Mouse (Mus musculus) neural tube, embryonic 12.5 days (tissue): ENCODE measurements around the gene Macrod1. TPM values are rescaled to one million over a fixed set of nuclear protein-coding genes. Genes with fewer than 3 reads are reported as not detected.

Experiments used
- ATAC-seq: fragments of 200-750 bp; cut with Nextera tagmentation; 2 replicates; pipeline ENCODE4 v1.8.0; 2017; ENCODE audit warnings: low read depth, mild to moderate bottlenecking, moderate TSS enrichment, moderate library complexity; ENCODE audit not compliant: low FRiP score
- H3K27ac ChIP-seq: fragments of 300-500 bp; sonication (generic); 2 replicates; pipeline ENCODE4 v1.5.1; 2016
- H3K27me3 ChIP-seq: fragments of 300-500 bp; sonication (generic); replicated peaks from 2 replicates; pipeline ENCODE4 v1.6.1; 2016; ENCODE audit warnings: mild to moderate bottlenecking
- H3K36me3 ChIP-seq: fragments of 300-500 bp; sonication (generic); 2 replicates; pipeline ENCODE4 v1.6.1; 2016; ENCODE audit warnings: mild to moderate bottlenecking
- H3K4me1 ChIP-seq: fragments of 300-500 bp; sonication (generic); 2 replicates; pipeline ENCODE4 v1.6.1; 2016
- H3K4me2 ChIP-seq: fragments of 300-500 bp; sonication (generic); replicated peaks from 2 replicates; pipeline ENCODE4 v1.6.1; 2016; ENCODE audit warnings: mild to moderate bottlenecking
- H3K4me3 ChIP-seq: fragments of 300-500 bp; sonication (generic); 2 replicates; pipeline ENCODE4 v1.5.1; 2016
- H3K9ac ChIP-seq: fragments of 300-500 bp; sonication (generic); 2 replicates; pipeline ENCODE4 v1.6.1; 2016; ENCODE audit warnings: mild to moderate bottlenecking
- H3K9me3 ChIP-seq: fragments of 300-500 bp; sonication (generic); 2 replicates; pipeline ENCODE4 v1.6.1; 2016; ENCODE audit warnings: mild to moderate bottlenecking
- WGBS: fragments of 180-500 bp; shearing (Covaris S2); methylation state at CpG from one replicate; pipeline ENCODE4 v1.1.7; 2016; 5-methylcytosine and 5-hydroxymethylcytosine counted together
- polyA plus RNA-seq: library from polyadenylated mRNA; unstranded; fragments of >200 nt; fragmentation: Nextera tagmentation; extraction: Ambion mirVana; gene quantifications from 2 replicates; pipeline ENCODE4 v1.2.1, GENCODE M21; 2016

The Macrod1 gene
- polyA plus RNA-seq, 1 experiment from 2014 or later, result 3.4 TPM

DNA sequence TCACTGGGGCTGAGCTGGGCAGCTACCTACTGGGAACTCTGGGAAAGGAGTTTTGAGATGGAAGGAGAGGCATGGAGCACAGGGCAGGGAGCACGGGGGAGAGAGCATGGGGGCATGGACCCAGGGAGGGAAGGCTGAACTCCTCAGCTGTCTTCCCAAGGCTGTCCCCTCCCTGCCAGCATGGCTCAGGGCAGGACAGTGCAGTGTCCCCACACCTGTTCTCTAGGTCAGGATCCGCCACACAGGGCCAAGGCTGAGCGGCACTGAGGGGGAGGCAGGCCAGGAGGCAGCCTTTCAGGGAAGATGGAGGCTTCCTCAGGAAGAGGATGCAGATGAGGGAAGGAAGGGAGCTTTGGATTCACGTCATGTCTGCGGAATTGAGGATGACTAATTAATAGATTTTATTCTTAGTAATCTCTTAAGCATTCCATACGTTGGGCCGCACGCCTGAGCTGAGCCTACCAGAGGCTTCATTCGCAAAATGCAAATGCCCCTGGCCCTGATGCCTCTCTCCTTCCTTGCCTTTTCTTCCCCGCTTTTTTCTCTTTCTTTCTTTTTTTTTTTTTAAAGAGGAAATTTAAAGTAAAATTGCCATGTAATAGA is 34.9 kb downstream of the Macrod1 start:
- Histone ChIP-seq H3K9ac (no peak overlapping the region), H3K4me2 (no peak overlapping the region), H3K36me3 (no peaks in the 10 kb centered on the region), H3K4me3 (no peak overlapping the region), H3K27ac (no peak overlapping the region; the same call in 1 of the 2 replicates), H3K4me1 (peaks cover 61% of the 10 kb centered on the region), H3K9me3 (no peaks in the 10 kb centered on the region), H3K27me3 (peaks cover 42% of the 10 kb centered on the region)
- ATAC-seq, result no peak
- WGBS, result 60% methylated on average over 10 of the region's 10 CpGs

DNA sequence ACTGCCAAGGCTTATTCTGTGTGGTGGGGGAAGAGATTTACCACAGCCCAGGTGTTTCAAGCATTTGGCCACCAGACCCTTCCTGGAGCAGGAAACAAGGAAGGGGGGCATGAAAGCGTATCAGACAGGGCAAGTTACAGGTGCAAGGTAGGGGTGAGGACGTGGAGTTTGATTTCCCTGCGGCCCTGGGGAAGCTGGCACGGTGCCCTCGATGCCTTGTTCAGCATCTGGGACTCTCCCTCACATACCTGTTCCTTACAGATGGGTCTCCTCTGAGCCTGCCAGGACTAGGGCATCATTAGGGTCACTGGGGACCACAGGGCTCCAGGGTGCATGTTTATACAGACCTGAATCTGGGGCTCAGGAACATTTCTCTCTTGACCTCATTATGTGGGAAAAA is 36.1 kb downstream of the Macrod1 start:
- no peak for ATAC-seq
- Histone ChIP-seq H3K9me3 (no peaks in the 10 kb centered on the region), H3K36me3 (no peaks in the 10 kb centered on the region), H3K4me3 (no peak overlapping the region), H3K9ac (no peak overlapping the region), H3K27me3 (peaks cover 43% of the 10 kb centered on the region), H3K4me2 (no peak overlapping the region), H3K27ac (no peak overlapping the region), H3K4me1 (peaks cover 58% of the 10 kb centered on the region)
- 87% methylated on average over 5 of the region's 5 CpGs for WGBS

DNA sequence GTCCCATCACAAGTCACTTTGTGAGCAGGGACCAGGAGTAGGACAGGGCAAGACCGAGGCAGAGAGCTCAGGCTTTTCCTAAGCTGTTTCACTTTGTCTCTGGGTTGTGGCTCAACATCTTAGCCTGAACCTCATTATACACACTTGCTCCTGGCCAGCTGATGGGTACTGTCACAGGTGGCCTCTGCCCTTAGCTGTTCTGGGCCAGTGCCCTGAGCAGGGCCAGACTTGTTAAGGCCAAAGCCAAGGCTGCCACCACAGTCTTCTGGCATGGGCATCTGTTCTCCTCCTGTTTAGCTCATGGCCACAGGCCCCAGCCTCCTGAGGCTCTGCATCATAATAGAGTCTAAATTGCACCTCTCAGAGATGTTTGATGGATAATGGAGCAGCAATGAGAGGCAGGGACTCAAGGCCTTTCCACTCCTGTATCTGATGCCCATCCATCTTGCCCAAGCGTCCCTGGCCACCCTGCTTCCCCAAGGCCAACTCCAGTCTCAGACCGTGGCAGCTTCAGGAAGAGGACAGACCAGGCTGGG is 43.1 kb downstream of the Macrod1 start:
- Histone ChIP-seq H3K27ac (no peak overlapping the region), H3K4me3 (no peak overlapping the region), H3K4me2 (no peak overlapping the region), H3K27me3 (peaks cover 56% of the 10 kb centered on the region), H3K9ac (no peak overlapping the region), H3K36me3 (no peaks in the 10 kb centered on the region), H3K4me1 (peaks cover 39% of the 10 kb centered on the region), H3K9me3 (no peaks in the 10 kb centered on the region)
- ATAC-seq, result no peak
- WGBS, result 50% methylated on average over 3 of the region's 3 CpGs

DNA sequence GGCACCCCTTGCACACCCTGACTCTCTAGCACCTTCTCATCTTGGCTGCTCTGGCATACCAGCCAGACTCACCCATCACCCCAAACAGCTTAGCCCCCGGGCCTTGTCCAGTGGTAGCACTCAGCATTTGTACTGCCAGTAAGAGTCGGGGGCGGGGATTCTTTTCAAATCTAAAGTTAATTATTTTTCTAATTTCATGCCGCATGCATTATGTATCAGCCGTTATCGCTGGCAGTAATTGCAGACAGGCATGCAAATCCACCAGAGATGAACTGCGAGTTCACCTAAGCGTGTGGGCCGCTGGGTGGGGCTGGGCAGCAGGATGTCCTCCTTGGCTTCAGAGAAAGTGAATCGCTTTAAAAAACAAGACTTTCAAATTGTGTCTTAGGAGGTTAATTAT is 45.4 kb downstream of the Macrod1 start:
- Histone ChIP-seq H3K36me3 (no peaks in the 10 kb centered on the region), H3K4me3 (no peak overlapping the region), H3K27me3 (peaks cover 48% of the 10 kb centered on the region), H3K4me1 (peaks cover 49% of the 10 kb centered on the region), H3K27ac (no peak overlapping the region), H3K9me3 (no peaks in the 10 kb centered on the region), H3K9ac (no peak overlapping the region), H3K4me2 (no peak overlapping the region)
- WGBS, result 61% methylated on average over 10 of the region's 10 CpGs
- ATAC-seq, result no peak

DNA sequence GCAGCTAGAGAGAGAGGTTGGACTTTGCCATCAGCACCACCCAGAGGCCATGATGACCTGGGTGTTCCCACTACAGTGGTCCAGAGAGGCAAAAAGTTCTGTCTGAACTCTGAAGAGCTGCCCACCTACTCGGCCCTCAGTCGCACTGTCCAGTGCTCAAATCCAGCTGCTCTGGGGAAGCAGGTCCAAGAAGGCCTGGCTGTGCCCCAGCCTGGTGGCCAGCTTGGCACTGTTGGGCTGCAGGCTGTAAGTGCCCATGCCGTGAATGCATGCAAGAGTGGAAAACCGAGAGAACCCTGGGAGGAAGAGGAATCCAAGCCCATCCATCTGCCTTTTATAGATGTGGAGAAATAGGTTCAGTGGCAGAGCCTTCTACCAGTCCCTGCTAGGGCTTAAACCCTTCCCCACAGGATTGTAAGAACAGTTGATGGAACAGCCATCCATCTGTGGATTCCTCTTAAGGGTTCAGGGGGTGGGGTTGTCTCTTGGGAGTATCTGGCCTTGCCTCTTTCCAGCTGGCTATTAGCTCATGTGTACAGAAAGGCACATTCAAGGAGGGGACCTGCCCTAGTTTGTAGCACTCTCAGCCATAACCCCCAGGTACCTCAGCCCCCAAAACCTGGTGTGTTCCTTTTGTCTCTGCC is 46.9 kb downstream of the Macrod1 start:
- Histone ChIP-seq H3K4me1 (peaks cover 51% of the 10 kb centered on the region), H3K27ac (peak overlapping the region; percentile 54), H3K9ac (peak overlapping the region; percentile 33; the same call in 1 of the 2 replicates), H3K4me2 (peak overlapping the region; percentile 27), H3K9me3 (no peaks in the 10 kb centered on the region), H3K36me3 (no peaks in the 10 kb centered on the region), H3K4me3 (no peak overlapping the region), H3K27me3 (peaks cover 43% of the 10 kb centered on the region)
- no peak; the same call in 1 of the 2 replicates for ATAC-seq
- WGBS, result 64% methylated on average over 4 of the region's 4 CpGs

DNA sequence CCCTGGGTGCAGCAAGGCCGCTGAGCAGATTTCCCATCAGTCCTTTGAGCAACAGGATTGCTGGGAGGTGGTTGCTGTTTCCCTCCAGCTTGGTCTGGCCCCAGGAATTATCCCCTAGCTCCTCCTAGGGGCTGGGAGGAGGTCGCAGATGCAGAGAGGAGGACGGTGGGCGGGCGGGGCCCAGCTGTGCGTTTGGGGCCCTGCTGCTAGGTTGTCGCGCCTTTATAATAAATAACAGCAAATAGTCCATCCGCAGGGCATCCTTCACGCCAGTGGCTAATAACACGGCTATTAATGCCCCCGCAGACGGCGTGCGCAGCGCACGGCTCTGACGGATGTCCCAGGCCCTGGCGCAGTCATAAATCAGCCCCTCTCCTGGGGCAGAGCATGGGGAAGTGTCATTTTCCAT is 47.4 kb downstream of the Macrod1 start:
- WGBS, result 4% methylated on average over 19 of the region's 19 CpGs
- Histone ChIP-seq H3K9ac (peak overlapping the region; percentile 33; the same call in 1 of the 2 replicates), H3K4me2 (peak overlapping the region; percentile 27), H3K27ac (peak overlapping the region; percentile 54; the same call in 1 of the 2 replicates), H3K27me3 (peaks cover 40% of the 10 kb centered on the region), H3K4me3 (no peak overlapping the region), H3K9me3 (no peaks in the 10 kb centered on the region), H3K36me3 (no peaks in the 10 kb centered on the region), H3K4me1 (peaks cover 52% of the 10 kb centered on the region)
- ATAC-seq, result peak; percentile 75

DNA sequence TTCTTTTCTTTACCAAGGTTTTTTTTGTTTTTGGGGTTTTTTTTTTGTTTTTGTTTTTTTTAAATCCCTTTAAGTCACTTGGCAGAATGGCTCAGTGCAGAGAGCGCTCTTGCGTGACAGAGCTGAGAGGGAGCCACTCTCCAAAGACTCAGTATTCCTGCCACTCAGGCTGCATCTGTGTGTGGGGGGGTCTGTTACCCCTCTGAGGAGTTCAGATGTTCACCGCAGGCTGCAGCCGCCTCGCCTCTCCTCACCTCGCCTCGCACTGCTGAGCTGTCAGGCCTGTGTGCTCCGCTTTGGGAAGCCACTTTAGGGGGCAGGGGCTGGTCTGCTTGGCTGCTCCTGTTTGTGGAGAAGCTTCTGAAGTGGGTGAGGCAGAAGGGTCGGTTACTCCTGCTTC is 48.9 kb downstream of the Macrod1 start, which contains the start of gene Flrt1:
TSS of gene Flrt1 (minus strand) at position 186 of the 400 bp plus-strand sequence.
- WGBS, result 48% methylated on average over 9 of the region's 9 CpGs
- H3K4me2 ChIP-seq, result peak within 1 kb of the TSS; percentile 27; the same call in 1 of the 2 replicates
- no peak within 1 kb of the TSS for H3K27ac ChIP-seq
- no peak for ATAC-seq
- H3K36me3 ChIP-seq, result no peaks in the 10 kb centered on the region
- no peak within 1 kb of the TSS for H3K9ac ChIP-seq
- peaks cover 52% of the 10 kb centered on the region for H3K27me3 ChIP-seq
- peaks cover 51% of the 10 kb centered on the region for H3K4me1 ChIP-seq
- H3K9me3 ChIP-seq, result no peaks in the 10 kb centered on the region
- H3K4me3 ChIP-seq, result no peak within 1 kb of the TSS

DNA sequence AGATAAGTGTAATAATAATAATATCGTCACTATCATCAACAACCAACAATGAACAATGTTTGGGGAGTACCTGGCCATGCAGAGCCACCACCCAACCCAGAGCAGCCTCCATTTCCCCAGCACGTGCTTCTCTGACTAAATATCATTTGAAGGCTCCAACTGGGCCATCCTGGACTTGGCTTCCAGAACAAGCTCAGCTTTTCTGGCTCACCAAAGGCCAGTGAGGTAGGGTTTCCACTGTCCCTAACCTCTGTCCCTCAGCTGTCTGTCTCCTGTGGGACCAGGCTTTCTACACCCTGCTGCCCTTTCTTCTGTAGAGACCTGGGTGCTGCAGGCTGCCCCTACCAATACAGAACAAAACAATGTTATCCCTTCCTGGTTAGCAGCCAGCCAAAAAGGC is 50.0 kb downstream of the Macrod1 start:
- Histone ChIP-seq H3K4me3 (no peak overlapping the region), H3K9me3 (no peaks in the 10 kb centered on the region), H3K36me3 (no peaks in the 10 kb centered on the region), H3K4me2 (no peak overlapping the region), H3K27me3 (peaks cover 51% of the 10 kb centered on the region), H3K27ac (no peak overlapping the region), H3K9ac (no peak overlapping the region), H3K4me1 (peaks cover 59% of the 10 kb centered on the region)
- ATAC-seq, result no peak
- WGBS, result 92% methylated on average over 2 of the region's 2 CpGs

DNA sequence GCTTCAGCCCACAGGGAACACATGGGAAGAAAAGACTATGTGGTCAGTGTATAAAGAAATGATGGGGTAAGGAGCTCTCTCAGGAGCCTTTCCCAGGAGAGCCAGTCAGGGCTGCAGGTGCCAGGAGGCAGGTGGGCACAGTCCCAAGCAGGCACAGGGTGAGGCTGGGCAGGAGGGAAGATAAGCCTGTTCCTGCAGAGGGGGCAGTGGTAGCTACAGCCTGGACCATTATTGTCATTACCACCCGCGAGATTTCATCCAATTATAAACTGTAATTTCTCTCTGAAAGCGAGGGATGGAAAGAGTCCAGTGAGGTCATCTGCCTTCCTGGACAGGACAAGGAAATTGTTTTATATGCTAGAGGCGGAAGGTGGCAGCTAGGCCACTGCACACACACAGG is 50.6 kb downstream of the Macrod1 start:
- Histone ChIP-seq H3K4me2 (no peak overlapping the region), H3K27me3 (peaks cover 53% of the 10 kb centered on the region), H3K9me3 (no peaks in the 10 kb centered on the region), H3K36me3 (no peaks in the 10 kb centered on the region), H3K9ac (no peak overlapping the region), H3K27ac (no peak overlapping the region), H3K4me1 (peaks cover 54% of the 10 kb centered on the region), H3K4me3 (no peak overlapping the region)
- no peak for ATAC-seq
- whole genome bisulfite sequencing, result 86% methylated on average over 4 of the region's 4 CpGs

DNA sequence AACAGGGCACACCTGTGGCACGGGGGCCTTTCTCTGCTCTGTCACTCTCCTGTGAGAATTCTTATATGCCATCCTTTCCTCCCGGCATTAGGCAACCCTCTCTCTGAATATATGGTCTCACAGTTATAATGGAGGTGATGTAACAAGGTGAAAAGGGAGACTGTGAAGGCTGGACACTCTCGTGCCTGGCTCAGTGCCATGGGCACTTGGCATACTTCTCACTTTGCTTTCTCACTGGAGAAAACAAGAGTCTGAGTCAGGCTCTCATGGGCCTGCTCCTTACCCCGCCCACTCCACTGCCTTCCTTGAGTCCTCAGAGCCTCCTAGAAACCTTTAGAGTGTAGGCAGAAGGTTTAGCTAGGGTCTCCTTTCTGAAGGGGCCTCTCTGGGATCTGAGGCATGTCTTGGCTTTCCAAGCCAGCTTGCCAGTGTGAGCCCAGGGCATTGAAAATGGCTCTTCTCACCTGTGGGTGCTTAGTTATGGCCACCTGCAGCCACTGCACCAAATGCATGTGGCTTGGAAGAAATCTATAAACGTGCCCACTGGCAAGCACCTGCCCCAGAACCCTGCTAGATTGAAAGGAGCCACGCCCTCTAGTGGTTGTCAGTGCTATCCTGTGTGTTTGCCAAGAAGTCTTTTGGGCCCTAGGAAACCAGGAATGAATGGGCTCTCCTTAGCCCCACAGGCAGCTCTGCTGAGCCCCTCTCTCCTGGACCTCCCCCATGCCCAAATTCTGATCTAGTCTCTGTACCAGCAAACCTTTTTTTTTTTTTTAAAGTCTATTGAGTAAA is 51.7 kb downstream of the Macrod1 start:
- WGBS, result 51% methylated on average over 6 of the region's 6 CpGs
- no peak overlapping the region for H3K27ac ChIP-seq

DNA sequence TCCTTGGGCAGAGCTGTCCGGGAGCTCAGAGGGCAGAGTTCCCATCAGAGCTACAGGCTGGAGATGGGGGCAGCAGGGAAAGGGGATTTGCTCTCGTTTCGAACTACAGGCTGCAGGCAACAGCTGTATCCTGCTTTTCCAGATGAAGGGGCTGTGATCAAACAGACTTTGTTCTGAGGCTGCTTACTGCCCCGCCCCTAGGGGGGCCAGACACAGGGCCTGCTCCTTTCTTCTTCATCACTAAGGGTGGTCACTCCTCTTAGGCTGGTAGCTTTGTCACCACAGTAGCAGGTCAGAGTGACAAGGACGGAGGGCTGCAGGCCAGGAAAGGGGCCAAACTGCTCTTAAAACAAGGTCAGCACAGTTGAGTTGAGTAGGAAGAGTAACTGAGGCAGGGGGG is 53.5 kb downstream of the Macrod1 start:
- Histone ChIP-seq H3K27ac (no peak overlapping the region), H3K4me3 (no peak overlapping the region), H3K36me3 (no peaks in the 10 kb centered on the region), H3K4me1 (peaks cover 43% of the 10 kb centered on the region), H3K9ac (no peak overlapping the region), H3K27me3 (peaks cover 60% of the 10 kb centered on the region), H3K9me3 (no peaks in the 10 kb centered on the region), H3K4me2 (peak overlapping the region; percentile 20; the same call in 1 of the 2 replicates)
- ATAC-seq, result no peak
- WGBS, result 8% methylated on average over 5 of the region's 5 CpGs

More for the DNA sequence above, 51.7 kb downstream of the Macrod1 start:
- Histone ChIP-seq H3K9me3 (no peaks in the 10 kb centered on the region), H3K4me3 (no peak overlapping the region), H3K4me2 (no peak overlapping the region), H3K9ac (no peak overlapping the region), H3K27me3 (peaks cover 60% of the 10 kb centered on the region), H3K36me3 (no peaks in the 10 kb centered on the region), H3K4me1 (peaks cover 52% of the 10 kb centered on the region)
- ATAC-seq, result no peak

DNA sequence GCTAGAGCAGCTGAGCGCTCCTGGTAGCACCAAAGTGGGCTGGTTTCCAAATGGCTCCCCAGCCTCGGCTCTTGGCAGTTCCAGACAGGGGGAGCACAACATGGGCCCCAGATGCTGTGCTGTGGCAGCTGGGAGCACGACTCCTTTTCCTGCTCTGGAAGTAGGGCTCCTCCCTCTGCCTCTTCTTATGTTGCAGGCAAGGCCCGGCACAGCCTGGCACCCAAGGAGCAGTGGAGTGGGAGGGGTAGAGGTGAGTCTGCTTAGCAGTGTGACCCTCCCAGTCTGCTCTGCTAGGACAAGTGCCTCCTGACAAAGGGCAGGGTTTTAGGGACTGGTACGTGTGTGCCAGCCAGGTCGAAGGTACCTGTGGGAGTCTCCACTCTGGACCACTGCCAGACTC is 54.3 kb downstream of the Macrod1 start:
- no peaks in the 10 kb centered on the region for H3K9me3 ChIP-seq
- H3K27me3 ChIP-seq, result peaks cover 60% of the 10 kb centered on the region
- no peak overlapping the region for H3K4me2 ChIP-seq
- no peak for ATAC-seq
- 49% methylated on average over 6 of the region's 6 CpGs for WGBS
- H3K36me3 ChIP-seq, result no peaks in the 10 kb centered on the region
- peaks cover 40% of the 10 kb centered on the region for H3K4me1 ChIP-seq
- H3K4me3 ChIP-seq, result no peak overlapping the region
- H3K9ac ChIP-seq, result no peak overlapping the region
- H3K27ac ChIP-seq, result no peak overlapping the region
